Mouse (Mus musculus): ENCODE data around the gene Fah.

The Fah gene

GRCm38 (mm10) chr7:84594917-84595303, 11.6 kb downstream of the Fah start:
- DNase-seq (ENCODE audit: low read depth, low spot score): no peak

GRCm38 (mm10) chr7:84594087-84594916, 12.2 kb downstream of the Fah start:
- peak; percentile 74 for DNase-seq (ENCODE audit: low read depth, low spot score)

GRCm38 (mm10) chr7:84591347-84591746, 15.2 kb downstream of the Fah start:
- DNase-seq (ENCODE audit: low read depth, low spot score): no peak

- no peak for DNase-seq (ENCODE audit: low read depth, low spot score)
Observed at GRCm38 (mm10) chr7:84590622-84591021, 15.9 kb downstream of the Fah start.

- DNase-seq (ENCODE audit: low read depth, low spot score): peak; percentile 64
Observed at GRCm38 (mm10) chr7:84587101-84587783, 19.3 kb downstream of the Fah start.

GRCm38 (mm10) chr7:84586360-84587100, 20.0 kb downstream of the Fah start:
- no peak for DNase-seq (ENCODE audit: low read depth, low spot score)

GRCm38 (mm10) chr7:84585086-84585485, 21.4 kb downstream of the Fah start:
- no peak for DNase-seq (ENCODE audit: low read depth, low spot score)

GRCm38 (mm10) chr7:84579769-84580168, 26.8 kb downstream of the Fah start:
- DNase-seq (ENCODE audit: low read depth, low spot score): no peak

GRCm38 (mm10) chr7:84578841-84579240, 27.7 kb downstream of the Fah start:
- no peak for DNase-seq (ENCODE audit: low read depth, low spot score)

GRCm38 (mm10) chr7:84577034-84577433, 29.5 kb downstream of the Fah start:
- DNase-seq (ENCODE audit: low read depth, low spot score): no peak

GRCm38 (mm10) chr7:84566200-84566599, 40.3 kb downstream of the Fah start:
- no peak for DNase-seq (ENCODE audit: low read depth, low spot score)

- no peak for DNase-seq (ENCODE audit: low read depth, low spot score)
Observed at GRCm38 (mm10) chr7:84564236-84564635, 42.3 kb downstream of the Fah start.

- no peak for DNase-seq (ENCODE audit: low read depth, low spot score)
Observed at GRCm38 (mm10) chr7:84560500-84560899, 46.0 kb downstream of the Fah start.

GRCm38 (mm10) chr7:84557332-84557731, 49.2 kb downstream of the Fah start:
- DNase-seq (ENCODE audit: low read depth, low spot score): no peak

- DNase-seq (ENCODE audit: low read depth, low spot score): no peak
Observed at GRCm38 (mm10) chr7:84555294-84555693, 51.2 kb downstream of the Fah start.

- no peak for DNase-seq (ENCODE audit: low read depth, low spot score)
Observed at GRCm38 (mm10) chr7:84551472-84551871, 55.0 kb downstream of the Fah start.

- DNase-seq (ENCODE audit: low read depth, low spot score): no peak
Observed at GRCm38 (mm10) chr7:84546667-84547066, 59.9 kb downstream of the Fah start.

GRCm38 (mm10) chr7:84544946-84545345, 61.6 kb downstream of the Fah start:
- no peak for DNase-seq (ENCODE audit: low read depth, low spot score)

Data from c-Kit-negative CD71-positive TER-119-positive erythroid progenitor cells, embryonic 14.5 days (primary cell).